Mouse (Mus musculus): ENCODE results near the gene Mief2.

The Mief2 gene

GRCm38 (mm10) chr11:60777801-60778370, 49.7 kb downstream of the Mief2 start:
- no peak for DNase-seq

DNA sequence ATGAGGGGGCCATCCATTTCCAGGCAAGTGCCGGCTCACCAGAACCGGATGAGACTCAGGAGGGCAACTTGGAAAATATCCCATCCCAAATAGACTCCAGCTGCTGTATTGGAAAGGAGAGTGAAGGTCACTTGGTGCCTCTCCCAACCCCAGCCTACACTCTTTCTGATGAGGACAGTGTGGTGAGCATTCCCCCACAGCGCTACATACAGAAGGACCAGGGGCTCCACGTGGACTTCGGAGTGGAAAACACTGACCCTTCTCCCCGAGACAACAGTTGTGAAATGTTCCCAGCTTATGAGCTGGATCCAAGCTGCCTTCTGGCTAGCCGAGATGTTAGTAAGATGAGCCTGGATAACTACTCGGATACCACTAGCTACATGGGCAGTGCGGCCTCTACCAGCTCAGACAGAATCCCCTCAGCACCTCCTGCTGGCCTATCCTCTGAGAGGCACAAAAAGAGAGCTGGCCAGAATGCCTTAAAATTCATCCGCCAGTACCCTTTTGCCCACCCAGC, 51.5 kb downstream of the Mief2 start:
- DNase-seq: no peak

Data from thymus, postnatal 4 days (tissue).